Mouse (Mus musculus): ENCODE data around the gene Tpra1. TPM values are rescaled to one million over a fixed set of nuclear protein-coding genes. Genes with fewer than 3 reads are reported as not detected.

Gene Tpra1
- polyA plus RNA-seq, 1 experiment from 2014 or later = 32.2 TPM

- Histone ChIP-seq H3K9ac (replicated peaks) (no peak overlapping the region), H3K9me3 (ENCODE audit: low read length) (no peaks in the 10 kb centered on the region), H3K27me3 (ENCODE audit: insufficient read depth, low read length) (0 out of 2 replicates have a peak, but pooled peaks cover 5% of the 10 kb centered on the region), H3K4me1 (ENCODE audit: insufficient read depth) (no peaks in the 10 kb centered on the region), H3K4me3 (ENCODE audit: low read depth, low read length) (no peak overlapping the region), H3K4me2 (ENCODE audit: low read depth, low read length) (no peak overlapping the region), H3K36me3 (replicated peaks; ENCODE audit: insufficient read depth, low read length) (no peaks in the 10 kb centered on the region), H3K27ac (ENCODE audit: low read depth) (no peak overlapping the region)
- WGBS (ENCODE audit: insufficient replicate concordance) = 52% methylated on average over 5 of the region's 5 CpGs
- DNase-seq (no peak), ATAC-seq (no peak)
- TF ChIP-seq CTCF (IDR thresholded peaks at IDR 0.05; ENCODE audit: low read depth) (no peak), EP300 (IDR thresholded peaks at IDR 0.05; ENCODE audit: low read depth) (no peak)
These were observed 36.6 kb downstream of the Tpra1 start for GRCm38 (mm10) chr6:88938664-88939055.

GRCm38 (mm10) chr6:88939281-88940089 lies 37.4 kb downstream of the Tpra1 start:
- no peak overlapping the region for H3K9ac ChIP-seq (replicated peaks)
- no peaks in the 10 kb centered on the region for H3K36me3 ChIP-seq (replicated peaks; ENCODE audit: insufficient read depth, low read length)
- H3K27ac ChIP-seq (ENCODE audit: low read depth) = no peak overlapping the region
- ATAC-seq (no peak), DNase-seq (no peak)
- 0 out of 2 replicates have a peak, but pooled peaks cover 5% of the 10 kb centered on the region for H3K27me3 ChIP-seq (ENCODE audit: insufficient read depth, low read length)
- TF ChIP-seq EP300 (IDR thresholded peaks at IDR 0.05; ENCODE audit: low read depth) = no peak
- TF ChIP-seq CTCF (IDR thresholded peaks at IDR 0.05; ENCODE audit: low read depth) = no peak
- no peaks in the 10 kb centered on the region for H3K9me3 ChIP-seq (ENCODE audit: low read length)
- H3K4me2 ChIP-seq (ENCODE audit: low read depth, low read length) = no peak overlapping the region
- H3K4me1 ChIP-seq (ENCODE audit: insufficient read depth) = no peaks in the 10 kb centered on the region
- WGBS (ENCODE audit: insufficient replicate concordance) = 45% methylated on average over 12 of the region's 12 CpGs
- H3K4me3 ChIP-seq (ENCODE audit: low read depth, low read length) = no peak overlapping the region

- no peak overlapping the region for H3K27ac ChIP-seq (ENCODE audit: low read depth)
- H3K9me3 ChIP-seq (ENCODE audit: low read length) = no peaks in the 10 kb centered on the region
- no peak for TF ChIP-seq CTCF (IDR thresholded peaks at IDR 0.05; ENCODE audit: low read depth)
- no peak for TF ChIP-seq EP300 (IDR thresholded peaks at IDR 0.05; ENCODE audit: low read depth)
- ATAC-seq (no peak), DNase-seq (no peak)
- H3K4me2 ChIP-seq (ENCODE audit: low read depth, low read length) = no peak overlapping the region
- 72% methylated on average over 9 of the region's 9 CpGs for WGBS (ENCODE audit: insufficient replicate concordance)
- H3K36me3 ChIP-seq (replicated peaks; ENCODE audit: insufficient read depth, low read length) = no peaks in the 10 kb centered on the region
- H3K9ac ChIP-seq (replicated peaks) = no peak overlapping the region
- no peaks in the 10 kb centered on the region for H3K4me1 ChIP-seq (ENCODE audit: insufficient read depth)
- no peak overlapping the region for H3K4me3 ChIP-seq (ENCODE audit: low read depth, low read length)
- H3K27me3 ChIP-seq (ENCODE audit: insufficient read depth, low read length) = 0 out of 2 replicates have a peak, but pooled peaks cover under 1% of the 10 kb centered on the region
These were observed 38.3 kb downstream of the Tpra1 start for GRCm38 (mm10) chr6:88940090-88940916.

DNA sequence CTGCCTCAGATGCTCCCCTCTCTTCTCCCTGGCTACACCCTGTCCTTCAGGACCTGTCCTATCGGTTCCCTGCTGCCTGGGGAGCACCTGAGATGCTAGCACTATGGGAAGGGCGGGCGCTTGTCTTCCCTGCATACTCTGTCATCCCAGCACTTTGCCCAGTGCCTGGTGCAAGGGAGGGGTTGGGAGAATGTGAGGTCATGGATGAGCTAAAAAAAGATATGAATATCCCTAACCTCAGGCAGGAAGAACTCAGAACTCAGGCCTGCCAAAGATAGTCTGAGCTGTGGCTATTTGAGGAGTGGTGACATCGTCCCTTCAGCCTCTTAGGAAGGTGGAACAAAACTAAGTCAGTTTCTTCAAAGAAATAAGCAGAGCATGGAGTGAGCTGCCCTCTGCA lies 39.6 kb downstream of the Tpra1 start:
- ATAC-seq (no peak), DNase-seq (no peak)
- H3K27ac ChIP-seq (ENCODE audit: low read depth) = no peak overlapping the region
- no peaks in the 10 kb centered on the region for H3K27me3 ChIP-seq (ENCODE audit: insufficient read depth, low read length)
- TF ChIP-seq EP300 (IDR thresholded peaks at IDR 0.05; ENCODE audit: low read depth) (no peak), CTCF (IDR thresholded peaks at IDR 0.05; ENCODE audit: low read depth) (no peak)
- no peaks in the 10 kb centered on the region for H3K36me3 ChIP-seq (replicated peaks; ENCODE audit: insufficient read depth, low read length)
- no peak overlapping the region for H3K4me2 ChIP-seq (ENCODE audit: low read depth, low read length)
- H3K9me3 ChIP-seq (ENCODE audit: low read length) = no peaks in the 10 kb centered on the region
- no peak overlapping the region for H3K9ac ChIP-seq (replicated peaks)
- H3K4me1 ChIP-seq (ENCODE audit: insufficient read depth) = no peaks in the 10 kb centered on the region
- H3K4me3 ChIP-seq (ENCODE audit: low read depth, low read length) = no peak overlapping the region
- 54% methylated on average over 4 of the region's 4 CpGs for WGBS (ENCODE audit: insufficient replicate concordance)

GRCm38 (mm10) chr6:88942595-88942994 lies 40.5 kb downstream of the Tpra1 start:
- DNase-seq = no peak
- Histone ChIP-seq H3K9me3 (ENCODE audit: low read length) (no peaks in the 10 kb centered on the region), H3K4me2 (ENCODE audit: low read depth, low read length) (no peak overlapping the region), H3K4me3 (ENCODE audit: low read depth, low read length) (no peak overlapping the region), H3K27ac (ENCODE audit: low read depth) (no peak overlapping the region), H3K36me3 (replicated peaks; ENCODE audit: insufficient read depth, low read length) (no peaks in the 10 kb centered on the region), H3K4me1 (ENCODE audit: insufficient read depth) (no peaks in the 10 kb centered on the region), H3K27me3 (ENCODE audit: insufficient read depth, low read length) (no peaks in the 10 kb centered on the region), H3K9ac (replicated peaks) (no peak overlapping the region)
- WGBS (ENCODE audit: insufficient replicate concordance) = 71% methylated on average over 8 of the region's 8 CpGs
- no peak for TF ChIP-seq EP300 (IDR thresholded peaks at IDR 0.05; ENCODE audit: low read depth)
- TF ChIP-seq CTCF (IDR thresholded peaks at IDR 0.05; ENCODE audit: low read depth) = no peak
- ATAC-seq = no peak

DNA sequence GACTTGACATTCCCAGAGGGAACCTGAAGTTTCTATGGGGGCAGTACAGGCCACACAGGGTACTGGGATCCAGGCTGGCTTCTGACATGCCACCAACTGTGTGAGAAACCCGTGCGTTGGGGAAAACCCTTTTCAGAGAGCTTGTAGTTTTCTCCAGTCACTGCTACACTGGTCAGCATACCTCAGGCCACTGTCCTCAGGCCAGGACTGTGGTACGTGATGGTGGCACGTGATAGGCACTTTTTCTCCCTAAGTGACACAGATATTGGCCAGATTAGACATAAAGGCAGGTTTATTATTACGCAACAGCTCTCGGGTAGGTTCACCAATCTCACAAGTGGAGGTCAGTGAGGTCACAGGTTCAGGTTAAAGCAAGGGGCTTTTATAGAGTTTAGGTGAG lies 41.6 kb downstream of the Tpra1 start:
- no peak overlapping the region for H3K27ac ChIP-seq (ENCODE audit: low read depth)
- DNase-seq (no peak), ATAC-seq (no peak)

More for the DNA sequence above, 41.6 kb downstream of the Tpra1 start:
- Histone ChIP-seq H3K9ac (replicated peaks) (no peak overlapping the region), H3K4me2 (ENCODE audit: low read depth, low read length) (no peak overlapping the region), H3K9me3 (ENCODE audit: low read length) (no peaks in the 10 kb centered on the region), H3K27me3 (ENCODE audit: insufficient read depth, low read length) (no peaks in the 10 kb centered on the region), H3K4me1 (ENCODE audit: insufficient read depth) (no peaks in the 10 kb centered on the region), H3K36me3 (replicated peaks; ENCODE audit: insufficient read depth, low read length) (no peaks in the 10 kb centered on the region), H3K4me3 (ENCODE audit: low read depth, low read length) (no peak overlapping the region)
- no peak for TF ChIP-seq EP300 (IDR thresholded peaks at IDR 0.05; ENCODE audit: low read depth)
- no peak for TF ChIP-seq CTCF (IDR thresholded peaks at IDR 0.05; ENCODE audit: low read depth)
- 63% methylated on average over 6 of the region's 6 CpGs for WGBS (ENCODE audit: insufficient replicate concordance)
